Mouse (Mus musculus) heart, adult 2 months (tissue): Measurements from ENCODE around the gene Mapre1. TPM values are rescaled to one million over a fixed set of nuclear protein-coding genes. Genes with fewer than 3 reads are reported as not detected.

Experiments
- DNase-seq, 2 experiments: peaks; one replicate each; pipeline ENCODE4 v3.0.0; 2021
- H3K27ac ChIP-seq: fragments of 200-600 bp; 2 replicates; pipeline ENCODE4 v1.8.1; 2022
- H3K27me3 ChIP-seq: fragments of 200-500 bp; 2 replicates; pipeline ENCODE4 v1.6.1; 2012; ENCODE audit warnings: mild to moderate bottlenecking, low read length, inconsistent platforms, mixed read lengths; ENCODE audit not compliant: control insufficient read depth, insufficient read depth
- H3K36me3 ChIP-seq: fragments of 200-500 bp; 2 replicates; pipeline ENCODE4 v1.6.1; 2012; ENCODE audit warnings: low read length, inconsistent platforms; ENCODE audit not compliant: control insufficient read depth, insufficient read depth
- H3K4me1 ChIP-seq: fragments of 200-500 bp; 2 replicates; pipeline ENCODE4 v1.6.1; 2011; ENCODE audit warnings: low read length; ENCODE audit not compliant: control insufficient read depth, insufficient read depth
- H3K4me3 ChIP-seq: fragments of 200-600 bp; 2 replicates; pipeline ENCODE4 v1.8.1; 2022
- H3K79me2 ChIP-seq: fragments of 200-500 bp; replicated peaks from 2 replicates; pipeline ENCODE4 v1.6.1; 2012; ENCODE audit warnings: mild to moderate bottlenecking, inconsistent platforms, low read length, moderate library complexity, mixed read lengths; ENCODE audit not compliant: control insufficient read depth, insufficient read depth
- H3K9ac ChIP-seq: fragments of 200-500 bp; 2 replicates; pipeline ENCODE4 v1.6.1; 2012; ENCODE audit warnings: low read depth, mild to moderate bottlenecking, control low read depth, inconsistent platforms, low read length, mixed read lengths
- CTCF ChIP-seq: fragments of 200-600 bp; IDR thresholded peaks from 2 replicates; pipeline ENCODE4 v1.8.1; 2022; ENCODE audit warnings: antibody characterized with exemption, mild to moderate bottlenecking, moderate library complexity
- EP300 ChIP-seq: fragments of 200-500 bp; IDR thresholded peaks from 2 replicates; pipeline ENCODE4 v1.6.1; 2011; ENCODE audit warnings: low read depth, low read length, control low read depth; ENCODE audit not compliant: insufficient read depth
- POLR2A ChIP-seq: fragments of 200-500 bp; IDR thresholded peaks from 2 replicates; pipeline ENCODE4 v1.6.1; 2011; ENCODE audit warnings: mild to moderate bottlenecking, low read depth, low read length, control low read depth; ENCODE audit not compliant: insufficient read depth
- WGBS: fragments of 180-500 bp; shearing (Covaris S2); methylation state at CpG from one replicate; pipeline ENCODE4 v1.1.7; 2018; 5-methylcytosine and 5-hydroxymethylcytosine counted together
- intact Hi-C: fragments of 180-260 bp; cut with DNase I; formaldehyde crosslinking; loops from one replicate; pipeline ENCODE4 v1.15.1; 2025
- polyA plus RNA-seq: library from polyadenylated mRNA; depleted of rRNA; stranded (reverse); fragments of >200 nt; gene quantifications from 2 replicates; pipeline ENCODE4 v1.2.3, GENCODE M21; 2012
- total RNA-seq, 2 experiments: library from RNA; stranded (reverse); gene quantifications; 2 replicates each; pipeline ENCODE4 v1.2.3; 2021

The Mapre1 gene
- total and polyA plus RNA-seq, 3 experiments, result 7.0 to 50.4 (median 49.6) TPM

DNA sequence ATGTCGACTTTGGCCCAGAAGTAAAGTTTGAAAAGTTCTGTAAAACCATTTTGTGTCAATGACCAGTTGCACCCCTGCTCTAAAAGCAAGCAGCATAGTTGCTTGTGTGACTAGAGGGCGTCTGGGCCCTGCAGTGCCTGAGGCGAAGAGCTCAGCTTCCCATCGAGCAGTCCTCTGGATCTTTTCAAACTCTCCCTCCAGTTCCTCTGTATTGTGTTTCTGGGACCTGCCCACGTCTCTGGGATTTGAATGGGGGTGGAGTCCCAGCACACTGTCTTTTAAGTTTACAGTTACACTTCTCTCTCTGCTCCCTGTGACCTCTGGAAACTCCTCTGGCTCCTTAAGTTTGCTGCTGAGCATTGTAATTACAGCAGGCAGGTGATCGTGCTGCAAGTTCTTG is 26.4 kb downstream of the Mapre1 start:
- Histone ChIP-seq H3K4me3 (no peak overlapping the region), H3K79me2 (no peaks in the 10 kb centered on the region), H3K4me1 (no peaks in the 10 kb centered on the region), H3K9ac (no peak overlapping the region), H3K27me3 (no peaks in the 10 kb centered on the region), H3K27ac (no peak overlapping the region), H3K36me3 (peaks cover 9% of the 10 kb centered on the region)
- intact Hi-C loops, result no loop called here
- no peak for TF ChIP-seq POLR2A
- no peak for TF ChIP-seq CTCF
- TF ChIP-seq EP300, result no peak
- DNase-seq, result no peak
- 57% methylated on average over 6 of the region's 6 CpGs for WGBS

GRCm38 (mm10) chr2:153768881-153769280 is 27.8 kb downstream of the Mapre1 start:
- H3K36me3 ChIP-seq, result peaks cover 7% of the 10 kb centered on the region
- TF ChIP-seq CTCF, result no peak
- no peak for TF ChIP-seq POLR2A
- no peak for TF ChIP-seq EP300
- H3K79me2 ChIP-seq, result no peaks in the 10 kb centered on the region
- intact Hi-C loops, result no loop called here
- DNase-seq, result no peak
- no peaks in the 10 kb centered on the region for H3K4me1 ChIP-seq
- H3K27me3 ChIP-seq, result no peaks in the 10 kb centered on the region
- no peak overlapping the region for H3K9ac ChIP-seq
- 64% methylated on average over 2 of the region's 2 CpGs for WGBS
- H3K4me3 ChIP-seq, result no peak overlapping the region
- H3K27ac ChIP-seq, result no peak overlapping the region

DNA sequence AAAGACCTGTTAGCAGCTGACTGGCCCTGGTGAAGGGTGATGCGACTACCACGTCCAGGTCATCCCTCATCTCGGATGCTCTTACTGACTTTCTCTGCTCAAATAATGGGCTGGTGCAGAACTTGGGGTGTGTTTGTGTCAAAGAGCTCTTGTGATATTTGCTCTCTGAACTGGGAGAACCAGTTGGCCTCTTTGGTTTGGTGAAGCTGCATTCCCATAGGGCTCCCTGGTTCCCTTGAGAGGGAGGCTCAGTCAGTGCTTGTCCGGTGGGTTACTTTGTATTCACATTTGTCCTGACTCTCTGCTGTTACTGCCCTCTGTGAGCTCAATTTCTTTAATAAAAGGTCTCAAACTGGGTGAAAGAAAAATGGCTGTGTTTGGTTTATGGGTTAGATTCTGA is 31.9 kb downstream of the Mapre1 start:
- Histone ChIP-seq H3K79me2 (no peaks in the 10 kb centered on the region), H3K27me3 (no peaks in the 10 kb centered on the region), H3K4me3 (no peak overlapping the region), H3K9ac (no peak overlapping the region), H3K27ac (no peak overlapping the region), H3K4me1 (no peaks in the 10 kb centered on the region), H3K36me3 (peaks cover 7% of the 10 kb centered on the region)
- no peak for DNase-seq
- intact Hi-C loops, result no loop called here
- no peak for TF ChIP-seq EP300
- no peak for TF ChIP-seq CTCF
- TF ChIP-seq POLR2A, result no peak
- WGBS, result 95% methylated on average over 4 of the region's 4 CpGs

DNA sequence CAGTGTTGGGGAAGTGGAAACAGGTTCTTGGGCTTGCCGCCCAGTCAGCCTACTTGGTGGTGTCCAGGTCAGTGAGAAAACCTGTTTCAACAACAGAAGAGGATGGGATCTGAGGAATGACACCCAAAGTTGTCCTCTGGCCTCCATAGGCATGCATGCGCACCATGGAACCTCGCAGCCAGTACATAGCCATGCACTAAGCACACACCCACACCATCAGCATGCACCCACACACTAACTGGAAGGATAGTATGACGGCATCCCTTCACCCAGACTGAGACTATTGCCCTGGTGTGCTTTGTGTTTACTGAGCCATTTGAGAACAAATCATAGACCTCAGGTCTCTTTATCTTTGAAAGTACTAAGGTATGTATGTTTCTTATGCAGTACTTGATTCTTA is 34.4 kb downstream of the Mapre1 start:
- H3K9ac ChIP-seq, result no peak overlapping the region
- TF ChIP-seq EP300, result no peak
- no peak for TF ChIP-seq CTCF
- TF ChIP-seq POLR2A, result no peak
- no peaks in the 10 kb centered on the region for H3K79me2 ChIP-seq
- H3K36me3 ChIP-seq, result peaks cover 6% of the 10 kb centered on the region
- peaks cover 3% of the 10 kb centered on the region; the same call in 1 of the 2 replicates for H3K4me1 ChIP-seq
- WGBS, result 92% methylated on average over 4 of the region's 4 CpGs
- intact Hi-C loops, result no loop called here
- H3K27ac ChIP-seq, result no peak overlapping the region
- H3K4me3 ChIP-seq, result no peak overlapping the region
- no peak for DNase-seq
- H3K27me3 ChIP-seq, result no peaks in the 10 kb centered on the region

- peak overlapping the region; percentile 35 for H3K9ac ChIP-seq
- 5% methylated on average over 24 of the region's 24 CpGs for WGBS
Observed at GRCm38 (mm10) chr2:153778638-153779362, 37.7 kb downstream of the Mapre1 start.

DNA sequence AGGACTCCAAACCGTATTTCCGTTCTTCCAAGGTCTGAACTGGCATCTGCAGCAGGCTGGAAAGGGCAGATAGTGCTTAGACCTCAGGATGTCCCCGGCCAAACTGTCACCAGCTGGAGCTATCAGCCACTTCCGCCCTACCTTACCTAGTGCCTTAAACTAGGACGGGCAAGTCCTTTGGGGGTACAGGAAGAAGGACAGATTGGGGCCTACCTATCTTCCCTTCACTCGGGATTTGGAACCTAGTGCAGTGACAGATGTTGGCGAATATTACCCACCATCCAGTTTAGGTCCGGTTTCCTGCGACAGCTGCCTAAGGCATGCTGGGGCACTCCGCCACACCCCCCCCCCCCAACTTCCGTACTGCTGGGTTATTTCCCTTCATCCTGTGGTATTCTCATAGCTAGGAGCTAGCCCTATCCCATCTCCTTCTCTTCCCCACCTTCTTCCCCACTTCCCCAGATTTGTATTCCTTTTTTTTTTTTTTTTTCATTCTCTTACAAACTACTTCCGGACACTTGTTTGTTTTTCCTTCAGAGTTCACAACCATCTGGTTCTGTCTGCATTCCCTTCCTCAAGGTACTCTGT is 38.4 kb downstream of the Mapre1 start, which contains the start of gene Efcab8:
TSS of gene Efcab8 (plus strand) at position 538 of the 588 bp plus-strand sequence.
- TF ChIP-seq EP300 (no peak), POLR2A (no peak), CTCF (no peak)
- intact Hi-C loops, result no loop called here
- Histone ChIP-seq H3K9ac (peak within 1 kb of the TSS; percentile 35), H3K4me1 (peaks cover 3% of the 10 kb centered on the region; the same call in 1 of the 2 replicates), H3K27me3 (no peaks in the 10 kb centered on the region), H3K36me3 (no peaks in the 10 kb centered on the region), H3K79me2 (no peaks in the 10 kb centered on the region), H3K4me3 (peak within 1 kb of the TSS; percentile 50), H3K27ac (no peak within 1 kb of the TSS)
- 25% methylated on average over 12 of the region's 12 CpGs for WGBS
- no peak for DNase-seq

More at GRCm38 (mm10) chr2:153778638-153779362, 37.7 kb downstream of the Mapre1 start:
- H3K27me3 ChIP-seq, result no peaks in the 10 kb centered on the region
- H3K27ac ChIP-seq, result no peak overlapping the region
- H3K4me3 ChIP-seq, result peak overlapping the region; percentile 50
- intact Hi-C loops, result no loop called here
- H3K36me3 ChIP-seq, result no peaks in the 10 kb centered on the region
- DNase-seq, result peak; percentile 85 to 87
- peaks cover 3% of the 10 kb centered on the region; the same call in 1 of the 2 replicates for H3K4me1 ChIP-seq
- H3K79me2 ChIP-seq, result no peaks in the 10 kb centered on the region
- no peak for TF ChIP-seq CTCF
- no peak for TF ChIP-seq POLR2A
- no peak for TF ChIP-seq EP300
